Mouse (Mus musculus): ENCODE data around the gene Auts2.

The Auts2 gene

DNA sequence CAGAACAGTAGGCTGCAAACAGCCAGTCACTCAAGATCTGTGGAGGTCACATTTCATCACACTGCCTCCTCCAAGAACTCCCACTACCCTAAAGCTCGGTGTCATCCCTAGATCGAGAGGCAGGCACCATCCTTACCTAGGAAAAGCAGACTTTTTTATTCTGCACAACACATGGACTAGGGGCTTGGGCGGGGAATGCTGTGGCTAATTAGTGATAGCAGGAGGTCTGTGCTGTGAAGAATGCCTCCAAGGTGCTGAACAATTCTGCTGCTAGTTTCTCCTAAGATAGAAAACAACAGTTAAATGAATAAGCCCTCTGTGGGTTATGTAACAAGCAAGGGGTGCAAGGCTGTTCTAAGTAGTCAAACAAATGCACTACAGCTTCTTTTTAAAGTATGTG is 717.7 kb downstream of the Auts2 start:
- DNase-seq, result no peak

DNA sequence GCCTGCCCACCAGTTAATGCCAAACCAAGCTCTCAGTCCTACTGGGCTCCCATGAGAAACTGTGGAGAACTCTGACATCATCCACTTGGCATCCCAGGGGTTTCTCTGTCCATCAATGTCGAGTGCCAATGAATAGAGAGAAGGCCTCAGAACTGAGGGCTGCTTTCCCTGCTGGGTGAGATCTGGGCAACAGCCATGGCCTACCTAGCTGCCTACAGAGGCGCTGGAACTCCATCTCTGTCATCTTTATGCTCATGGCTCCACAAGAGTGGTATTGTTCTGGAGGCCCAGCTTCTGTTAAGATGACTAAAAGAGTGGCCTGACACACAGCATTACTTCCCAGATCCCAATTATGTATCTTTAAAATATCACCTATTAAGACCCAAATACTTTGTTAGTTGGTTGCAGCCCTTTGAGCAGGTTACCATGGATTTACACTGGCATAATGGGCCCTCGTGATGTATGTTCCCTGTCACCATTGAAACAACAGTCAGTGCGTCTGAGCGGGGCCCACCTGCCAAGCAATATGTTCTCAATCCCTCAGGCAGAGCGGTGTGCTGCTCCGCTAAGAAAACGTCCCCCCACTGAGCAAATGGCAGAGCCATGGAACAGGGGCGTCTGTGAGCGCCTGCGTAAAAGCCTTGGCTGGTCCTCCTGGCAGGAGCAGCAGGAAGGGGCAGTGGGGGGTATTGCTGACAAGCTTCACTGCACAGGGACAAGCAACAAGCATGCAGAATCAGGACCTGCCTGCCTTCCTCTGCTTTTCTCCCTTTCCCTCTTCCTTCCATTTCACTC is 718.8 kb downstream of the Auts2 start:
- no peak for DNase-seq

DNA sequence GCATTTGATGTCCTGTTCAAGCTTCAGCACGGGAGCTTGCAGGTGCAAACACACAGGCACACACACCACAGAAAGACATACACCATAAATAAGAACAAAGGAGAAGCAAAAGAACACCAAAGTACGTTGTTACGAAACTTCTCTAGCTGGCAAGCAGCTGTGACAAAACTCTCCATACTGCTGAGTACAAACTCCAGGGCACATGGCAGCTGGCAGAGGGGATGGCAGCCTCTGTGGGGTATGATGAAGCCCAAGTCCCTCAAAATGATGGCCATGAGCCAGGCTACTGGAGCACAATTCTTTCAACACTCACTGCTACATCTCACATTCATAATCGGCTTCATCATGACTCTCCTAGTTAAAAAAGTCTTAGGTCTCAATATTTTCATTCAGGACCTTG is 721.7 kb downstream of the Auts2 start:
- no peak for DNase-seq

DNA sequence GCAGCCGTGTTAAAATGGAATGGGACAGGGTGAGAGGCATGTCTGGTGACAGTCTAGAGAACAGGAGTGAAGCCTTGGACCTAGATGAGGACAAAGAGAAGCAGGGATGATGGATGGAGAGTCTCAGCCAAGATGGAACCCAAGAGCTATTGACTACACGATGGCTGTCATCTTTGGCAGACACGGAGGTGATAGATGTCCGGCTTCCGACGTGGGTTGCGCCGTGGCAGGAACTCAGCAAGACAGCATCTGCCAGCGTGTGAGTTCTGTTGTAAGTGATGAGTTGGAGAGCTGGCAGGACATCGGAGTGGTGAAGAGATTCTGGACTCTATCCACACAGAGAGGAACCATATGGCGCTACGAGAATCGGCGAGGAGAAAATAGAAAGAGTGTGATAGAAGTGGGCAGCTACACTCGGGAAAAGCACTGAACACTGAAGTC is 723.9 kb downstream of the Auts2 start:
- DNase-seq, result no peak

DNA sequence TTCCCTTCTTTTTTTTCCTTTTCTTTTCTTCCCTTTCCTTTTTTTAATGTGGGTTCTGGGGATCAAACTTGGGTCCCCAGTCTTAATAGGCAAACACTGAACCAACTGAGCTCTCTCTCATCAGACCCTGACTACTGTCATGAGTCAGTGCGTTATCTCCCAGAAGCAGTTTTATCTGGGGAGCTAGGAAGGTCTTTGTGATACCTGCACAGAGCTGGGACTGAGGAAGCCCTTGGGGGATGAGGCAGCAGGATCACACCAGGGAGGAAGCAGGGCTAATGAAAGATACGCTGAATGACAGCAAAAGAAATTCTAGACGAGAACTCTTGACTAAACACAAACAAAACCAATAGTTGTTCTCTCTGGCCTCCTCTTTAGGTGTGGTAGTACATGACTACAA is 727.6 kb downstream of the Auts2 start:
- DNase-seq, result no peak

DNA sequence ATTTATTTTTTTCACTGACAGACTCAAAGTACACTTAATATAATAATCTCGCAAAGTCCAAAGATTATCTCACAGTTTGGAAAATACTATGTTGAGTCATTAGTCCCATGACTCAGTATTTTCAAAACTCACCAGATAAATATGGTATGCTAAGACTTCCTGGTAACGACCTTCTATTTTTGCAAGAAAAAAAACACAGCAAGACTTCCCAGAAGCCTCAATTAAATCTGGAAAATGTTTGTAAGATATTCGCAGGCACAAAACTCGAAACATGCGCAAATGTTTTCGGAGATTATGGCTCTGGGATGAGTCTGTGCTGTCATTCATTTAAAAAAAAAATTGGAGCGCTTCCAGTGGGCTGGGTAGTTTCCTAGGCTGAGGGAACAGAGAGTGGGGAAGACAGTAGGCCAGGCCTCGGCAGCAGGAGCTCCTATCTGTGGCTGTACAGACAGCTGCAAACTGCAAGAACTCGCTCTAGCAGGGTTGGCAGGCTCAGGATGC is 728.6 kb downstream of the Auts2 start:
- no peak for DNase-seq

DNA sequence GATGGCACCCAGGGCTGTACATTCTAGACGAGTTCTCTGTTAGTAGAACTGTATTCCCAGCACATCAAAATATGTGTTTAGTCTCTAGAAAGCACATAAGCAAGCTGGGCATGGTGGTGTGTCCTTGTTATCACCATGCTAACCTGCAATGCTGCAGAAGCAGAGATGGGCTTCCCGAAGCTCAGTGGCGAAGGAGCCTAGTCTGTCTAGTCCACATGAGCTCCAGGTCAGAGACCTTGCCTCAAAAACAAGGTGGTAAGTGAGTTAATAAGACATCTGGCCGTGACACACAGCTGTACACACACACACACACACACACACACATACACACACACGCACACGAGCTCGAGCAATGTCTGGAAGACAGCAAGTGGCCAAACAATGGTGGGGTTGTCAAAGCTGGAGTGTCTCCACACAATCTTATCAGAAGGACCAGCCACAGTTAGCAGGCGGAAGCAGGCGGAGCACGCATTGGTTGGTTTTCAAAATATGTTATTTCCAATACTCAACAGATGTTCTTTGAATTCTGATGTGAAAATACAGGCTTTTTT is 729.1 kb downstream of the Auts2 start:
- no peak for DNase-seq

DNA sequence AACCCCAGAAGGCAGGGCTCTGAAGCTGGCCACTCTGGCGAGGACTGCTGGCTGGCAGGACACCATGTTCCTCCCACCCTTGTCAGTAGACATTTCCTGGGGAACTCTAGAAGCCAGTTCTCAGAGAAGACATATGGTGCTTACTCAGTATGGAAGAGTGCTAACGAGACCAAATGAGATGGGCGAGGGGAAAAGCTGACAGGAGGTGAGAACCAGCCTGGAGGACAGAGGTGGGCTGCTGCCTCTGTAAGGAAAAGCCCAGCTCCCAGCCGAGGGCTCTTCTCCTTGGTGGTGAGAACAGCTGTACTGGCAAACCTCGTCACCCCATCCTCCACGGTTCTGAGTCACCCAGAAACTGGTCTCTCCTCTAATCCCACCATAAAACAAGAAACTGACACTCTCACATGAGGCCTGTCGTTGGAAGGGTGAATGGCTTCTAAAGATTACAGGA is 729.8 kb downstream of the Auts2 start:
- DNase-seq, result no peak

DNA sequence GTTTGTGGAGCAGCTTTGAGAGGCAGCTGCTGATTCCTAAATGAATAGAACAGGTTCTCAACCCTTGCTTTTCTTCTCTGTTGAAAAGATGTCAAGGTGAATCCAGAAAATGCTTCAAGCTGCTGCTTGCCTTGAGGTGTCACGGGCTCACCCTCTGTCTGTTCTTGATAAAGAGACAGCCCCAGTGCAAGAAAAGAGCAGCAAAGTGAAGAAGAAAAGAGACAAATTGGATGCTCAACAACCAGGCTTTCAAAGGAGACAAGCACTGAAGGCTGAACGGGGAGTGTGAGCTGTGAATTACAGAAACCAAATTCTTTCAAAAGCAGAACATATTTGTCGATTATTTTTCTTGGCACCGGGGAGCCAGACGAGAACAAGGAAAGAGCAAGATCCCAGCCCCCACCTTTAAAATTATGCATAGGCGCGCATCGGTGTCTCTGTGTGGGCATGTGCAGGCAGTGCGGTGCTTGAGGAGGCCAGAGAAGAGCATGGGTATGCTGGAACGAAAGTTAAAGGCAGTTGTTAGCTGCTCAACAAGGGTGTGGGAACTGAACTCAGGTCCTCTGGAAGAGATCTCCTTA is 730.6 kb downstream of the Auts2 start:
- DNase-seq, result no peak

DNA sequence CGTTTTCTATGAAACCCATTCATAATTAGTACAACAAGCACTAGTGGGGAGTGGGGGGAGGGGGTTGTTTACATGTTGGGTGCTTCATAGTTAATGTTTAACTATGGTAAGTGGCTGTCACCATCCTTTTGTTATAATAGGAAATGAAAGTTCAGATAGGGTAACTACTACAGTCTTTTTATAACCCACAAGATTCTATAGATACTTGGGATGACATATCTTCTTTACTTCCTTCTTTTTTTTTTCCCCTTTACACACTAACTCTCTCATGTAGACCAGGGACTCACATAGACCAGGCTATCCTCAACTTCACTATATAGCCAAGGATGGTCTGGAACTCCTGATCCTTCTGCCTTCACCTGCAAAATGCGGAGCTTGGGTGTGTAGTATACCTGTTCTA is 736.8 kb downstream of the Auts2 start:
- no peak for DNase-seq

DNA sequence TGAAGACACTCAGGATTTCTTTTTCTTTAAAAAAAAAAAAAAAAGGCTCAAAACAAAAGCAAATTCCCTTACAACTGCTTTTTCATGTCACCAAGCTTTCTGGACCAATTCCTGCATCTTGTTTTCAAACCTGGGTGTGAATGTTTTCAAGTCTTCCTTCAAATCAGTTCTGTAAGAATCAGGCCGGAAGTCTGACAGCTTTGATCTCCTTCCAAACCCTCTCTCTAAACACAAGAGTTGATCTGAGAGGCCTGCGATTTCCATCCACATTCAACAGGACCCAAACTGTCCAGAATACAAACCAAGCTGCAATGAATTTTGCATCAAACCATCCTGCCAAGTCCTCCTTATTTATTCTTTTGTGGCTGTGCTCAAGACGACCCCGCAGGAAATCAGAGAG is 737.9 kb downstream of the Auts2 start:
- DNase-seq, result no peak

DNA sequence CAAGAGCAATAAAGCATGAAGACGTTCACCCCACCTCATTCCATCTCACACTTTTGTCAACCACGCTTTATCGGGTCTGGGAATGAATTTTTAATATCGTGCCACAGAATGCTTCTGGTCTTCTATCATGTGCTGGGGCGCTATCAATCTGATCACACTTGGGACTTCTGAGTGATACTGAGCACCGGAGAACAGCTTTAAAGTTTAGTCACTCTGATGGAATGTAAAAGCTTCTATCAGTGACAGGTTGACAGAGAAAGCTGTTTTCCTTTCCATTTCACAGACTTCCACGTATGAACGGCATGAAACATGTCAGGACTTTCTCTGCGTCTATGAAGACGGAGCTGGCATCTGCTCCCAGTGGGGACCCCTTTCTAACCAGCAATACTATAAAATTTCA is 739.5 kb downstream of the Auts2 start:
- DNase-seq, result no peak

DNA sequence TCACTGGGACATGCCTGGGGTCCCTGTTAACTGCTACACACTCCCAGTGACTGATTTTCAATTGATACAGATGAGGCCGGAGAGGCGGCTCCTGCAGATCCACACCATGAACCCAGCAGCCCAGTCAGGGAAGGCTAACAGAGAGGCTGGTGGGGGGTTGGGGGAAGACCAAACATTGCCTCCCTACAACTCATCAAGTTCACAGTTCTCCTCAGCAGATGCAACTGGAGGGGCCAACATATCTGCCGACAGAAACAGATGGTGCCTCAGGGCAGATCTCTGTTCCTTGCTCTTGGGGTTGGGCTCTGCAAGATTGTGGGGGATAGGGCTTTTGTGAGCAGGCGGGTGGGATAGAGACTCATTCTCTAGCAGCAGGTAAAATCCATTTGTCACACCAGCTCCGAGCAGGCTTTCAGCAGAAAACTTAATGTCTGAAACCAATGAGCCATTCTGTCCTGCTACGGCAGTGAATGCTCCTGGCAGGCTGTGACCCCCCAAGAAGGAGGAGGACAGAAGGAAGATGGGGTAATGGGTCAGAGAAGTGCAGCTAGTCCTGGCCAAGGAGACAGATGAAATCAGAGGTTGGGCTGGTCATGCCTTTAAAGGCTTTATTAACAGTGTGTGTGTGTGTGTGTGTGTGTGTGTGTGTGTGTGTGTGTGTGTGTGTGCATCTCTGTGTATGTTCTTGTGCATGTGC is 740.7 kb downstream of the Auts2 start:
- no peak for DNase-seq

DNA sequence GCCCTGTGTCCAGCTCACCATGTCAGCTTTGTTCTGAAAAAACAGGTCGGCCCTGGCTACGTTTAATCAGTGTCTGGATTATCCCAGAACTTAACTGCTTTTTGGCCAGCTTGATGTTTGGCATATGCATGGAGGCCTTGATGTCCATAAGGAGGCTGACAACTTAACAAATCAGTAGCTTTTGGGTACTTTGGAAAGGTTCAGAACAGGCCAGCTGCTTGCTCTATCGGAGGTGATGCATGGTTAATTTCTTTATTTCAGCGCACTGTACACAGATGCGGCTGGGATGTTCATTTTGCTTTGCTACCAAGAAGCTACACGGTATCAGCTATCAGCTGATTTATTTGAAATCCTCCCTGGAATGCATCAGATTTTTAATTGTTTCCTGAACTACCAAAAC is 741.2 kb downstream of the Auts2 start:
- DNase-seq, result no peak

DNA sequence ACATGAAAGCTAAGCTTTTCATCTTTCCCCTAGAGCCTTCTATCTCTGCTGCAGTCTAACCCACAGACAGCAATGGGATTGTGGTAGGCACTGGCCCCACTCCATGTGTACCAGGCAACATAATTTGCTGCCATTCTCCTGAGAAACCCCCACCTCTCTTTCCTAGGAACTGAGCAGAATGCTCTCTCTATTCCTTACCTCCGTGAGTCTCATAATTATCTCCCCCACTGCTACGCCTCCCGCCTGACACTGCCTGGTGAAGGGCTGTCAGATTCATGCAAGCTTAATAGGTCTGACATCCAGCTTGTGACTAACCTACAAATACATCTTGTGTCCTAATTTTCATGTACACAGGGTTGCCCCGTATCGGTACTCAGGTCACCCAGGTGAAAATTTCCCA is 744.8 kb downstream of the Auts2 start:
- no peak for DNase-seq

DNA sequence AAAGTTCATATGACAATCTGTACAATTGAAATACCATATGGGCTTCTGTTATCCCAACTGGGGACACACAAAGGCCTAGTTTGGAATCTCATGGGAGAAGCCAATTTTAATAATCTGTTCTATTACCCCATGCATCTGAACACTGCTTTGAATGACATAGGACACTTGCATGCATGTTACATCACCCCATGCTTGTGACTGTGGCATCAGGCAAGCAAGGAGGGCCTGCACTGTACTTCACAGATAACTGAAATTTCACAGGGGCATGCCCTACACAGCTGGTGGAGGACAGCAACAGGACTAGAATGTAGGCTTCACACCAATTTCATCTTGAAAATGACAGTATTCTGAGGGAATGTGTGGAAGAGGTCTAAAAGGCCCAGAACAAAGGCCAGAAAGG is 746.1 kb downstream of the Auts2 start:
- DNase-seq, result no peak

DNA sequence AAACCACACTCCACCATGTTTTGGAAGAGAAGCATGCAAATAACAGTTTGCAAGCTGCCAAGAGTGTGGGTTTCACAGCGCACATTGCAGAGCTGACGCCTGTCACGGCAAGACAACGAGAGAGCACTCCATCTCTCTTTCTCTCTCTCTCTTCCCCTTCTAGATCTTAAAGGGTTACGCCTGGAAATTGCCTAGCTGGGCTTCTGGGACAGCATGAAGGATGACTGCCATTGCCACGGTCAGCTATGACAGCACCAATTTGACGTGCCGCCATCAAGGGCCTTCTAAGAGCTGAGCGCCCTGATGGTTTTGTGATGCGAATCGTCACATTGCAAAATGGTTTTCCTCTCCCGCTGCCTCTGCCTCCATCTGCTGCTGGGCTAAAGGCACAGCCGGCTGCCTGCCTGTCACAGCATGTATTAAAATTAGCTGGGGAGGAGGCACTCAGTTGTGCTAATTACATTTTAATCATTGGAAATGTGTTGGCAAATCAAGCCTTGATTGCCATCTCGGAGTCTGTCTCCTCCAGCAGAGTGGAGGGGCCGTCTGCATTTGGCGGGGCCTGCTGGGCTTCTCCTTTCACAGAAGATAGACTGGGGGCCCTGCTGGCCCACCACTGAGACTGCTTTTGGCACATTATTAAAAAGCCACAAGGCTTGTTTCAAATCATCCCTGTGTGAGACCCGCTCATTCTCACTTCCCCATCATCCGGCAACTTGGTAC is 748.6 kb downstream of the Auts2 start:
- no peak for DNase-seq

DNA sequence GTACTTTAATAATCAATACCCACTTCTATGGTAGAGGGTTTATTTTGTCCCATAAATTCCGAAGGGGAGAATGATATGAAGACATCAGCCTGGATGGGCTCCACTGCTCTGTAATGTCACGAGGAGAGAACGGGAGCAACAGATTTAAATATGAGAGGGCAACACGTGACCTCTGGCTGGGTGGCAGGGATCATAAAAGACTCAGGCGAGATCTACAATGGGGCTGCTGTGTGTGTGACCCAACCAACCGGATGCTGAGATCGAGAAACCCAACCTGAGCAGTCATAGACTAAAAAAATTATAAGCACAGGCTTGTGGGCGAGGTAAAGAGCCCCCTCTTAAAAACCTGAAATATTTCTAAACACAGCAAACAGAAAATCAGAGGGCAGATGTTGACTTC is 753.5 kb downstream of the Auts2 start:
- no peak for DNase-seq

DNA sequence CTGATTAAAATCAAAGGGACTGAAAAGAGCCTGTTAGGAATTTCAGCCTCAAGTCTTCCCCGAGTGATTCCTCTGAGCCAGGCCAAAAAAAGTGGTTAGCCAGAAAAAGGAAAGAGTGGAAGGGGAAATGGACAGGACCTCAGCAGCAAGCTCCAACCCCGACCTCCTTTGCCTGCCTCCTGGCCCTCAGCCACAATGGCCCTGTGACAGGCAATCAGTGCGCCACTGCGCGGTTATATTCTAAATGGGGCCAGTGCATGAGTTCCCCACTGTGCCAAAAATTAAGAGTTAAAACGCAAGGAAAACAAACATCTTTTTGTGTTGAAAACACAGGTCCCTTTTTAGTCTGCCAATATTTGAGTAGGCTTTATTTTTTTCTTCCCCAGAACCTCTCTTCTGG is 755.1 kb downstream of the Auts2 start:
- no peak for DNase-seq

DNA sequence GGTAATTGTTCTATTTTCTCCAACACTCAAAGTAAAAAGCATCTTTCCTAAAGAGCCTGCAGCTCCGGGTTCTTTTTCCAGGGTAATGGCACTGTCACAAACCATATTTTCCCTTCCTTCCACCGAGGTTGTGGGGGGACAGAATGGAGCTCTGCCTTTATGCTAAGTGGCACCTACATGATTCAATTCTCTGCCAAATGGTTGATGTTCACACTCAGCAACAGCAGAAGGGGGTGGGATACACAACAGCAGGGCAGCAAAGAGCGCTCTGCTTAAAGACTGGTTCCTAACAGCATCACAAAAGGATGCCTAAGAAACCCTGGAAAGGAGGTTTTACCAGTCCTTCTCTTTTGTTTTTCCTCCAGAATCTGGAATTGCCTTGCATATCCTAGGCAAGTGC is 759.9 kb downstream of the Auts2 start:
- no peak for DNase-seq

DNA sequence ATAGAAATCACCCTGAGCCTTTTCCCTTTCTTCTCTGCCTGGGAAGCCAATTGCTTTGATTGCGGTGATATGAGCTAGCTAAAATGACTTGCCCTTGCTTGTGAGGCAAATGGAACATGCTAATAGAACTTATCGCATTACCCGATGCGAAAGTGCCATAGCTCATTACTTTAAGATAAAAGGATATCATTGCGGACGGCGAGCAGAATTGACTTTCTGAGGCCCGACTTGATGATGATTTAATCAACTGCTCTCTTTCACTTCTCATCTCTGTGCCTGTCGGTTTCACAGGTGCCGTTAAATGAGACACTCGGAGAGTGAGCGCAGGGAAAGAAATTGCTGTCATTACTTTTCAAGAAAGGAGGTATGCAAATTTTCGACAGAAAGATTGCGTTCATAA is 762.1 kb downstream of the Auts2 start:
- no peak for DNase-seq

DNA sequence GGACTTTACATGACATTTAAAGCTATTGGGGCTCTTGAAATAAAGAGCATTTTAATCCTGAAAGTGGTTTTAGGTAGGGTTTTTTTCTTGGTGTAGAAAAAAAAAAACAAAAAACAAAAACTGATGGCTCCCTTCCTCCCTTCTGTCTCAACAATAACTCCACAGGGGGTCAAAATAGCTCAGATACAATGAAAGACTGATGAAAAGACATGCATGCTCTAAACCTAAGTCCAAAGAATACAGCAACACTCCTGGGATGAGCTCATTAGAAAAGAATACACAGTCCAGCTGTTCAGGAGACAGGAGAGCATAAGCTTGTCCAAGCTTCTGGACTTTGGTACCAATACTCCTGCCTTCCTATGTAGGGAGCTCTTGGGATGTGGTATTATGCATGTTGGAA is 764.0 kb downstream of the Auts2 start:
- no peak for DNase-seq

DNA sequence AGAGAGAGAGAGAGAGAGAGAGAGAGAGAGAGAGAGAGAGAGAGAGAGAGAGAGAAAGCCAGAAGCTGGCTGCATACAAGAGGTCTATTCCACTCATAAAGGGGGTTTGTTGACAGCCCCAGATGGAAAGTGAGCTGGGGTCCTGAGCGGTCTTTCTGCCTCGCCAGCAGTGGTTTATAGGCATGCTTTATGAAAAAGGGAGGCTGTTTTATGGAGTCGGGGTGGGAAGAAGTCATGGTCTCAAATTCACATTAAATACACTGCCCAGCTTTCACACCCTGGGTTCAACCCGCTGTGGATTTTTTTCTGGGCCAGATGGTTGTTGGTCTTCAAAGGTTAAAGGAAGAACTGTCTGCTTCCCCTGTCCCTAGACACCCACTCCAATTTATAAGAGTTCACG is 767.5 kb downstream of the Auts2 start:
- DNase-seq, result no peak

Data from kidney, adult 9 months (tissue).